Comparison of ENCODE assay signal across 22 mouse cellular contexts in the genomic region with DNA sequence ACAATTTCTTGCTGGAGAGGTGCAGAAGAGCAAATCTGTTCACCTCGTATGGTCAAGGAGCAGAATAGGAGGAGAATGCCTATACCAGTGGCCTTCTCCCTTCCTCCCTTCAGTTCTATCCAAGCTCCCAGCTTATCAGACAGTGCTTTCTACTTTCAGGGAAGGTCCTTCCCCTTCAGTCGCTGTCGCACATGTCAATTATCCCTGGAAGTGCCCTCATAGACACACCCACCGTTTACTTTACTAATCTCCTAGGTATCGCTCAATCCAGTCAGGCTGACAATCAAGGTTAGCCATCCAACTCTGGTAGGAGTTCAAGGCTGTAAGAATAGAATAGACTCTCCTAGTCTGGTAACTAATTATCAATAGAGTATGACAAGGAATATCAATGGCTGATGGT.
DNase-seq lines count a peak whose midpoint lies in the region; ATAC-seq and TF ChIP-seq lines count a peak whose summit lies in the region.
"Had no signal": no experiment of that assay in that cellular context is flagged by ENCODE, and none has a peak within 500 bp of the region (broad histone marks: within the 10 kb centered on the region; RNA-seq: fewer than 3 reads in every experiment).

No protein-coding gene starts in this region.

- no peak overlapping the region for H3K27ac ChIP-seq in intestine, embryonic 14.5 days (ENCODE audit: low read depth)
- no peak overlapping the region for H3K27ac ChIP-seq in intestine, postnatal 0 days (ENCODE audit: low read depth, low read length)
- no peak overlapping the region for H3K27ac ChIP-seq in stomach, embryonic 15.5 days
- no peak overlapping the region for H3K27ac ChIP-seq in stomach, postnatal 0 days (replicated peaks)
- no peak overlapping the region for H3K27ac ChIP-seq in intestine, embryonic 15.5 days
- H3K27ac ChIP-seq in intestine, embryonic 16.5 days (ENCODE audit: low read length) = no peak overlapping the region
- H3K27ac ChIP-seq in hindbrain, embryonic 13.5 days = no peak overlapping the region

- 0 out of 2 replicates have a peak, but pooled peaks have one; percentile 18 for ATAC-seq in intestine, embryonic 14.5 days (replicated peaks; ENCODE audit: low FRiP score, low TSS enrichment, low read depth)
- ATAC-seq in intestine, postnatal 0 days = no peak
- ATAC-seq in stomach, embryonic 15.5 days (ENCODE audit: insufficient read depth, low FRiP score, low read depth) = 0 out of 2 replicates have a peak, but pooled peaks have one; percentile 17
- no peak for ATAC-seq in stomach, postnatal 0 days (ENCODE audit: low FRiP score, low TSS enrichment)
- ATAC-seq in intestine, embryonic 15.5 days = peak; percentile 58; the same call in 1 of the 2 replicates
- peak; percentile 60 for ATAC-seq in intestine, embryonic 16.5 days
- no peak for ATAC-seq in hindbrain, embryonic 13.5 days (ENCODE audit: low FRiP score)
- ATAC-seq: activated CD4-positive, CD25-positive, alpha-beta regulatory T cell, adult 4 months; CD4-positive, CD25-positive, alpha-beta regulatory T cell, adult 4 months; Patski had no signal

- no peaks in the 10 kb centered on the region for H3K9me3 ChIP-seq in intestine, embryonic 14.5 days (ENCODE audit: control insufficient read depth, low read length)
- H3K9me3 ChIP-seq in intestine, postnatal 0 days (ENCODE audit: control insufficient read depth) = no peaks in the 10 kb centered on the region
- no peaks in the 10 kb centered on the region for H3K9me3 ChIP-seq in stomach, embryonic 15.5 days
- no peaks in the 10 kb centered on the region for H3K9me3 ChIP-seq in stomach, postnatal 0 days (ENCODE audit: control insufficient read depth, low read length)
- no peaks in the 10 kb centered on the region for H3K9me3 ChIP-seq in intestine, embryonic 15.5 days
- no peaks in the 10 kb centered on the region for H3K9me3 ChIP-seq in intestine, embryonic 16.5 days (ENCODE audit: control insufficient read depth, low read length)
- H3K9me3 ChIP-seq in hindbrain, embryonic 13.5 days = no peaks in the 10 kb centered on the region

- TF ChIP-seq EP300 in stomach, postnatal 0 days (optimal IDR thresholded peaks at IDR 0.05) = no peak

- no peak overlapping the region for H3K4me3 ChIP-seq in intestine, embryonic 14.5 days (ENCODE audit: low read depth, low read length)
- H3K4me3 ChIP-seq in intestine, postnatal 0 days (ENCODE audit: low read depth, low read length) = no peak overlapping the region
- no peak overlapping the region for H3K4me3 ChIP-seq in stomach, embryonic 15.5 days (replicated peaks)
- H3K4me3 ChIP-seq in stomach, postnatal 0 days (ENCODE audit: low read depth, low read length) = no peak overlapping the region
- no peak overlapping the region for H3K4me3 ChIP-seq in intestine, embryonic 15.5 days (replicated peaks)
- H3K4me3 ChIP-seq in intestine, embryonic 16.5 days (ENCODE audit: low read length) = no peak overlapping the region
- no peak overlapping the region for H3K4me3 ChIP-seq in hindbrain, embryonic 13.5 days

- no peak overlapping the region for H3K4me2 ChIP-seq in intestine, embryonic 14.5 days (ENCODE audit: low read length)
- H3K4me2 ChIP-seq in intestine, postnatal 0 days (replicated peaks; ENCODE audit: low read depth) = no peak overlapping the region
- H3K4me2 ChIP-seq in stomach, embryonic 15.5 days = no peak overlapping the region
- H3K4me2 ChIP-seq in stomach, postnatal 0 days (replicated peaks; ENCODE audit: low read depth) = no peak overlapping the region
- H3K4me2 ChIP-seq in intestine, embryonic 15.5 days (replicated peaks) = no peak overlapping the region
- no peak overlapping the region for H3K4me2 ChIP-seq in intestine, embryonic 16.5 days (ENCODE audit: low read depth, low read length)
- H3K4me2 ChIP-seq in hindbrain, embryonic 13.5 days = no peak overlapping the region

- WGBS in intestine, embryonic 14.5 days = 75% methylated on average over 5 of the region's 5 CpGs
- WGBS in intestine, postnatal 0 days = 31% methylated on average over 5 of the region's 5 CpGs
- 51% methylated on average over 5 of the region's 5 CpGs for WGBS in stomach, embryonic 15.5 days
- 50% methylated on average over 5 of the region's 5 CpGs for WGBS in stomach, postnatal 0 days
- WGBS in intestine, embryonic 15.5 days = 61% methylated on average over 5 of the region's 5 CpGs
- 56% methylated on average over 5 of the region's 5 CpGs for WGBS in intestine, embryonic 16.5 days
- WGBS in hindbrain, embryonic 13.5 days = 87% methylated on average over 5 of the region's 5 CpGs

- peaks cover 14% of the 10 kb centered on the region for H3K4me1 ChIP-seq in intestine, embryonic 14.5 days (replicated peaks; ENCODE audit: control insufficient read depth, insufficient read depth, low read length)
- H3K4me1 ChIP-seq in intestine, postnatal 0 days (replicated peaks; ENCODE audit: control insufficient read depth, insufficient read depth, low read length) = no peaks in the 10 kb centered on the region
- H3K4me1 ChIP-seq in stomach, embryonic 15.5 days = no peaks in the 10 kb centered on the region
- H3K4me1 ChIP-seq in stomach, postnatal 0 days (replicated peaks; ENCODE audit: control insufficient read depth, insufficient read depth) = no peaks in the 10 kb centered on the region
- H3K4me1 ChIP-seq in intestine, embryonic 15.5 days (replicated peaks) = peaks cover 9% of the 10 kb centered on the region; the same call in 1 of the 2 replicates
- no peaks in the 10 kb centered on the region for H3K4me1 ChIP-seq in intestine, embryonic 16.5 days (ENCODE audit: control insufficient read depth, insufficient read depth, low read length)
- peaks cover 78% of the 10 kb centered on the region for H3K4me1 ChIP-seq in hindbrain, embryonic 13.5 days (replicated peaks)

- no peak for TF ChIP-seq CTCF in intestine, postnatal 0 days (IDR thresholded peaks at IDR 0.05; ENCODE audit: low read depth)
- TF ChIP-seq CTCF in stomach, postnatal 0 days (IDR thresholded peaks at IDR 0.05; ENCODE audit: low read depth) = no peak

- no peaks in the 10 kb centered on the region for H3K36me3 ChIP-seq in intestine, embryonic 14.5 days (ENCODE audit: control insufficient read depth, insufficient read depth, low read length)
- H3K36me3 ChIP-seq in intestine, postnatal 0 days (ENCODE audit: control insufficient read depth, insufficient read depth) = no peaks in the 10 kb centered on the region
- H3K36me3 ChIP-seq in stomach, embryonic 15.5 days = no peaks in the 10 kb centered on the region
- H3K36me3 ChIP-seq in stomach, postnatal 0 days (ENCODE audit: control insufficient read depth, insufficient read depth, low read length) = no peaks in the 10 kb centered on the region
- no peaks in the 10 kb centered on the region for H3K36me3 ChIP-seq in intestine, embryonic 15.5 days
- H3K36me3 ChIP-seq in intestine, embryonic 16.5 days (ENCODE audit: control insufficient read depth, insufficient read depth, low read length) = no peaks in the 10 kb centered on the region
- H3K36me3 ChIP-seq in hindbrain, embryonic 13.5 days = no peaks in the 10 kb centered on the region
- H3K36me3 ChIP-seq: G1E had no signal

- no peak overlapping the region for H3K9ac ChIP-seq in intestine, embryonic 14.5 days (ENCODE audit: low read length)
- no peak overlapping the region for H3K9ac ChIP-seq in intestine, postnatal 0 days (ENCODE audit: low read depth, low read length)
- H3K9ac ChIP-seq in stomach, embryonic 15.5 days = no peak overlapping the region
- no peak overlapping the region for H3K9ac ChIP-seq in stomach, postnatal 0 days (ENCODE audit: low read length)
- no peak overlapping the region for H3K9ac ChIP-seq in intestine, embryonic 15.5 days
- H3K9ac ChIP-seq in intestine, embryonic 16.5 days (ENCODE audit: low read depth, low read length) = no peak overlapping the region
- H3K9ac ChIP-seq in hindbrain, embryonic 13.5 days = no peak overlapping the region

- H3K27me3 ChIP-seq in intestine, embryonic 14.5 days (replicated peaks; ENCODE audit: control insufficient read depth, insufficient read depth, low read length) = no peaks in the 10 kb centered on the region
- no peaks in the 10 kb centered on the region for H3K27me3 ChIP-seq in intestine, postnatal 0 days (replicated peaks; ENCODE audit: control insufficient read depth, insufficient read depth, low read length)
- H3K27me3 ChIP-seq in stomach, embryonic 15.5 days (replicated peaks) = no peaks in the 10 kb centered on the region
- H3K27me3 ChIP-seq in stomach, postnatal 0 days (ENCODE audit: control insufficient read depth, insufficient read depth, low read length) = no peaks in the 10 kb centered on the region
- no peaks in the 10 kb centered on the region for H3K27me3 ChIP-seq in intestine, embryonic 15.5 days (replicated peaks)
- no peaks in the 10 kb centered on the region for H3K27me3 ChIP-seq in intestine, embryonic 16.5 days (replicated peaks; ENCODE audit: control insufficient read depth, insufficient read depth, low read length)
- no peaks in the 10 kb centered on the region for H3K27me3 ChIP-seq in hindbrain, embryonic 13.5 days
- H3K27me3 ChIP-seq: Patski had no signal

- DNase-seq in intestine, embryonic 14.5 days (ENCODE audit: low spot score) = no peak
- DNase-seq in stomach, postnatal 0 days (ENCODE audit: low spot score) = no peak
- no peak for DNase-seq in adrenal gland, postnatal 4 days (ENCODE audit: low spot score in 2 of 2)
- DNase-seq: adrenal gland, adult 2 months; adrenal gland, adult 8-10 months; adrenal gland, postnatal 10 days; adrenal gland, postnatal 14 days; adrenal gland, postnatal 25 days; adrenal gland, postnatal 36 days; B cell, adult 2 months; cerebellum, adult 11 months; cerebellum, adult 11-12 months; cerebellum, adult 18-20 months had no signal

Comparison
In these comparisons a context has a peak if more than half of its experiments do, and no peak if none do; other contexts are left out.
1. ATAC-seq: peak in intestine, embryonic 14.5 days (single experiment), stomach, embryonic 15.5 days (single experiment), intestine, embryonic 15.5 days (single experiment) and intestine, embryonic 16.5 days (single experiment); none in intestine, postnatal 0 days (single experiment), stomach, postnatal 0 days (single experiment) and hindbrain, embryonic 13.5 days (single experiment).